ENCODE assay signal across 12 mouse cellular contexts in genomic region chr9:79439233-79439960, GRCm38 (mm10).
DNase-seq lines count a peak whose midpoint lies in the region; ATAC-seq lines count a peak whose summit lies in the region.
"Had no signal": no experiment of that assay in that cellular context is flagged by ENCODE, and none has a peak within 500 bp of the region (broad histone marks: within the 10 kb centered on the region; RNA-seq: fewer than 3 reads in every experiment).

No protein-coding gene starts in this region.

- H3K4me3 ChIP-seq in hindbrain, embryonic 10.5 days = no peak overlapping the region
- H3K4me3 ChIP-seq in hindbrain, embryonic 13.5 days = no peak overlapping the region
- no peak overlapping the region for H3K4me3 ChIP-seq in midbrain, embryonic 11.5 days (ENCODE audit: low read depth, low read length)
- H3K4me3 ChIP-seq in midbrain, embryonic 10.5 days = no peak overlapping the region
- 0 out of 2 replicates have a peak overlapping the region, but pooled peaks have one; percentile 17 for H3K4me3 ChIP-seq in limb, embryonic 10.5 days
- H3K4me3 ChIP-seq: liver, embryonic 13.5 days had no signal

- DNase-seq in hindbrain, embryonic 10.5 days (ENCODE audit: low spot score) = peak; percentile 18
- DNase-seq in midbrain, embryonic 11.5 days (ENCODE audit: low spot score, missing footprints) = peak; percentile 61
- DNase-seq in midbrain, embryonic 10.5 days (ENCODE audit: low spot score) = no peak
- DNase-seq in limb, embryonic 10.5 days (ENCODE audit: low spot score) = no peak
- DNase-seq in right cerebral cortex, postnatal 14 days = no peak
- DNase-seq in MN1 (ENCODE audit: low spot score) = no peak
- DNase-seq in cerebellum, postnatal 25 days = no peak
- DNase-seq: layer of hippocampus, postnatal 36 days; liver, embryonic 13.5 days; right cerebral cortex, postnatal 4 days had no signal

- no peaks in the 10 kb centered on the region for H3K36me3 ChIP-seq in hindbrain, embryonic 10.5 days
- H3K36me3 ChIP-seq in hindbrain, embryonic 13.5 days = no peaks in the 10 kb centered on the region
- no peaks in the 10 kb centered on the region for H3K36me3 ChIP-seq in midbrain, embryonic 11.5 days (ENCODE audit: control insufficient read depth, insufficient read depth, low read length)
- H3K36me3 ChIP-seq in midbrain, embryonic 10.5 days = no peaks in the 10 kb centered on the region
- no peaks in the 10 kb centered on the region for H3K36me3 ChIP-seq in limb, embryonic 10.5 days
- H3K36me3 ChIP-seq: liver, embryonic 13.5 days had no signal

- no peak overlapping the region for H3K4me2 ChIP-seq in hindbrain, embryonic 13.5 days
- no peak overlapping the region for H3K4me2 ChIP-seq in midbrain, embryonic 11.5 days
- H3K4me2 ChIP-seq: liver, embryonic 13.5 days had no signal

- H3K27ac ChIP-seq in hindbrain, embryonic 10.5 days = no peak overlapping the region
- no peak overlapping the region for H3K27ac ChIP-seq in hindbrain, embryonic 13.5 days
- no peak overlapping the region for H3K27ac ChIP-seq in midbrain, embryonic 11.5 days (ENCODE audit: low read depth, low read length)
- H3K27ac ChIP-seq in midbrain, embryonic 10.5 days (replicated peaks) = no peak overlapping the region
- H3K27ac ChIP-seq in limb, embryonic 10.5 days = peak overlapping the region; percentile 68
- H3K27ac ChIP-seq: liver, embryonic 13.5 days; macrophage had no signal

- ATAC-seq in hindbrain, embryonic 13.5 days (ENCODE audit: low FRiP score) = no peak
- no peak for ATAC-seq in midbrain, embryonic 11.5 days (ENCODE audit: low FRiP score)

- WGBS in hindbrain, embryonic 10.5 days = 54% methylated on average over 11 of the region's 11 CpGs
- WGBS in hindbrain, embryonic 13.5 days = 61% methylated on average over 11 of the region's 11 CpGs
- 67% methylated on average over 11 of the region's 11 CpGs for WGBS in midbrain, embryonic 11.5 days
- 57% methylated on average over 11 of the region's 11 CpGs for WGBS in midbrain, embryonic 10.5 days
- WGBS in limb, embryonic 10.5 days = 45% methylated on average over 11 of the region's 11 CpGs

- no peaks in the 10 kb centered on the region for H3K9me3 ChIP-seq in hindbrain, embryonic 10.5 days
- no peaks in the 10 kb centered on the region for H3K9me3 ChIP-seq in hindbrain, embryonic 13.5 days
- no peaks in the 10 kb centered on the region for H3K9me3 ChIP-seq in midbrain, embryonic 11.5 days (ENCODE audit: control insufficient read depth, low read length)
- H3K9me3 ChIP-seq in midbrain, embryonic 10.5 days (replicated peaks) = no peaks in the 10 kb centered on the region
- H3K9me3 ChIP-seq in limb, embryonic 10.5 days (replicated peaks) = no peaks in the 10 kb centered on the region
- H3K9me3 ChIP-seq: liver, embryonic 13.5 days had no signal

- no peaks in the 10 kb centered on the region for H3K4me1 ChIP-seq in hindbrain, embryonic 10.5 days (replicated peaks)
- H3K4me1 ChIP-seq in hindbrain, embryonic 13.5 days (replicated peaks) = no peaks in the 10 kb centered on the region
- H3K4me1 ChIP-seq in midbrain, embryonic 11.5 days (ENCODE audit: control insufficient read depth, insufficient read depth, low read length) = no peaks in the 10 kb centered on the region
- no peaks in the 10 kb centered on the region for H3K4me1 ChIP-seq in midbrain, embryonic 10.5 days
- peaks cover 27% of the 10 kb centered on the region for H3K4me1 ChIP-seq in limb, embryonic 10.5 days
- H3K4me1 ChIP-seq: liver, embryonic 13.5 days had no signal

- no peak overlapping the region for H3K9ac ChIP-seq in hindbrain, embryonic 13.5 days
- H3K9ac ChIP-seq in midbrain, embryonic 11.5 days (ENCODE audit: low read length) = no peak overlapping the region
- H3K9ac ChIP-seq: liver, embryonic 13.5 days had no signal

- no peaks in the 10 kb centered on the region for H3K27me3 ChIP-seq in hindbrain, embryonic 10.5 days (ENCODE audit: insufficient read depth, poor library complexity, severe bottlenecking)
- no peaks in the 10 kb centered on the region for H3K27me3 ChIP-seq in hindbrain, embryonic 13.5 days
- no peaks in the 10 kb centered on the region for H3K27me3 ChIP-seq in midbrain, embryonic 11.5 days (ENCODE audit: control insufficient read depth, insufficient read depth, low read length)
- H3K27me3 ChIP-seq in midbrain, embryonic 10.5 days (ENCODE audit: low read depth, poor library complexity, severe bottlenecking) = no peaks in the 10 kb centered on the region
- no peaks in the 10 kb centered on the region for H3K27me3 ChIP-seq in limb, embryonic 10.5 days (ENCODE audit: low read depth, poor library complexity, severe bottlenecking)
- H3K27me3 ChIP-seq: liver, embryonic 13.5 days had no signal

Comparison
In these comparisons a context has a peak if more than half of its experiments do, and no peak if none do; other contexts are left out.
1. DNase-seq: peak in hindbrain, embryonic 10.5 days (single experiment) and midbrain, embryonic 11.5 days (single experiment); none in midbrain, embryonic 10.5 days (single experiment), limb, embryonic 10.5 days (single experiment), right cerebral cortex, postnatal 14 days (single experiment), MN1 (single experiment) and cerebellum, postnatal 25 days (0 of 2).